Mouse (Mus musculus) thymus, postnatal 25 days (tissue): Measurements from ENCODE around the gene Sema3f.

Source experiments
- DNase-seq: peaks from one replicate; pipeline ENCODE4 v3.0.0; 2022

The Sema3f gene

GRCm38 (mm10) chr9:107631861-107632260 is 78.4 kb downstream of the Sema3f start:
- no peak for DNase-seq
